Mouse (Mus musculus) lung, postnatal 36 days (tissue): ENCODE data around the gene Gm4881.
"Not testable (repeated sequence)": the region's sequence is repeated elsewhere in the genome, so short reads cannot be mapped to it uniquely, and the experiment has no call there.

Experiments
- DNase-seq: peaks from one replicate; pipeline ENCODE4 v3.0.0; 2022; ENCODE audit warnings: mixed read lengths

The Gm4881 gene

DNA sequence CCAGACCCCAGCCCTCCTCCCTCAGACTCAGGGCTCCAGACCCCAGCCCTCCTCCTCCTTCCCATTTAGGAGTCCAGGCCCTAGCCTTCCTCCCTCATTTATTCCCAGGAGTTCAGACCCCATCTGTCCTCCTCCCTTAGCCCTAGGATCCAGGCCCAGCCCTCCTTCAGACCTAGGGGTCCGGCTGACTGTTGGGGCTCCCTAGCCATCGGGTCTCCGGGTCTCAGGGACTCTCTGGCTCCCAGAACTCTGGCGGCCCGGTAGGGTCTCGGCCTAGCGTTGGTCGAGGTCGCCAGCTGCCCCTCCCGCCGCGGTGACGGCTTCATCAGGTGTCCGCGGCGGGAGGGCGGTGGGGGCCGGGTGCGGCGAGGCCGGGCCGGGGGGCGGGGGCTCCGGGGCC lies 9.7 kb upstream of the Gm4881 start:
- no peak for DNase-seq

DNA sequence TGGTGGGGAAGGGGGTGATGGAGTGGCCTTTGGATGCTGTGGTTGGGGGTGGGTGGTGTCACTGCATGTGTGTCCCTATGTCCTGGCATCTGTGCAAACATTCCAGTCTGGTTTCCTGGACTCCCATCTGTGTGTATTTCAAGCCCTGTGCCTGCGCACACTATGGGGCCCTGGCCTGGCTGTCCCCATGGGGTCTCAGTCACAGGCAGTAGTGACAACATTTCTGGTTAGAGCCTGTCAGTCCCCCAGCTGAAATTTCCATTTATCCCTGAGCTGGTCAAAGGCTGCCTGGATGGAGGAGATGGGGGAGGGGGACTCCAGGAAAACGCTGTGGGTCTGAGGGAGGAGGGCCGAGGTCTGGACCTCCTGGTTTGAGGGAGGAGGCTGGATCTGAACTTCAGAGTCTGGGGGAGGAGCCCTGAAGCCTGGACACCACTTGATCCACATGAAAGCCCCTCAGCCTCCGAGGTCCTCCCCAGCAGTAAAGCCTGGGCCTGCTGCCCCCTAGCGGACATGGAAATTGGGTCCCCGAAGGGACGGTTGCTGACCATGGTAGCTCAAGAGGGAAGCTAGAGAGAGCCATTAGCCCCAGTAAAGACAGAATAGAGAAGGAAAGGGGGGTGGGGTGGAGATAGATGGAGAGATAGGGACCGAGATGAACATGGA lies 5.8 kb upstream of the Gm4881 start:
- DNase-seq: peak; percentile 80

DNA sequence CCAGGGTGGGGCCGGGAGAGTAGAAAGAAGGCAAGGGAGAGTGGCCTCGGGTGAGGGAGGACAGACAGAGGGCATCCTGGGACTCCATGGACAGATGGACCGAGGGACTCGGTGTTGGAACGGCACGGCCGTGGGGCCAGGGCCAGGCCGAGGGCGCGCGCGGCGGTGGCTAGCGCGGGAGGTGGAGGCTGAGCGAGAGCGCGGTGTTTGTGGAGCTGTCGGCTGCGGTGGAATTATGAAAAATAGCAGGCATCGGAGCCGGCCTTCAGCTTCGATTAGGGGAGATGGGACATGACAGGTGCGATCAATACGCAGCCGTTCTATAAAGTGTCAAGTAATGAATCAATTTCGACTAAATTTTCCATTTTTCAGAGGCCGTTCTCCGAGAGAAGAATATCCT lies 4.5 kb upstream of the Gm4881 start:
- DNase-seq: no peak

DNA sequence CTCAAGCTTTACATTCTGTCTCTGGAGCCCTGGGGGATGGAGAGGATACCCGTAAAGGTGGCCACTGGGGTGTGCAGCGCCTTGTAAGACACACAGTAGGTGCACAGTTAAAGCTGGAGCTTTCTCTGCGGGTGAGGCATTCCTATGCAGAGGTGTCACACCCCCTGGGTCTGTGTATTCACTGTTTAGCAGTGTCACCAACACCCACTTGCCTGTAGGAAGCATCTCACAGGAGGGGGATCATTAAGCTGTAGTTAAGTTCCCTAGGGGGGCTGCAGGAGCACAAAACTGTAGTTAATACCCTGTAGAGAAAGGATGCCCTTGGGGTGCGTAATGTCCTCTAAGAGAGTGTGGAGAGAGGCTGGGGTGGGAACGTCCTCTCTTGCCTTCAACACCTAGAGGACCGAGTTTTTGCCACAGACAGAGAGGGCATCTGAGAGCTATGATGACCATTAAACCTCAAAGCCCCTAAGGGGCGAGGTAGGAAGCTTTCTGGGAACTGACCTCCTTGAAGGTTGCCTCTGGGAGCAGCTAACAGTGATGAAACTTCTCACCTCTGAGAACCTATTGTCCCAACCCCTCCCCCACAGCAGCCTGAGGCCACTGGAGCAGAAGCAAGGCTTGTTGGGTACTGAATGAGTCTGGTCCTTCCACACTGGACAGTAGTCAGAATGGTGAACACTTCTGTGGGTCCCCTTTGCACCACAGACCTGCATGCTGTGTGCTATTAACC lies 3.2 kb upstream of the Gm4881 start:
- DNase-seq: no peak

DNA sequence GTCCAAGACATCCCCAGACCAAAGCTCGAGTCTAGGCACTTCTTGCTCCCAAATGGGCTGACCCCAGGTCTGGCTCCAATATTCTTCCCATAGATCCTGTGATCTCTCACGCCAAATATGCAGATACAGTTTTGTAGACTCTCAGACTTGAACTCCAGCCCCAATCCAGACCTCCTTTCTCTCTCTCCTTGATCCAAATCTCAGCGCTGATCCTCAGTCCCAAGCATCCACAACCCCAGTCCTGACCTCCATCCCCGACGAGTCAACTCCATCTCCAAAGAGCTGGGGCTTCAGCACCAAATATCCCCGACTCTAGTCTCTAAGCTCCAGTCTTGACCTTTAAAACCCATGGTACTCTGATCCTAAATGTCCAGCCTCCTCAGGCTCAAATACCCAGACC lies 653 bp downstream of the Gm4881 start:
- DNase-seq: no peak

DNA sequence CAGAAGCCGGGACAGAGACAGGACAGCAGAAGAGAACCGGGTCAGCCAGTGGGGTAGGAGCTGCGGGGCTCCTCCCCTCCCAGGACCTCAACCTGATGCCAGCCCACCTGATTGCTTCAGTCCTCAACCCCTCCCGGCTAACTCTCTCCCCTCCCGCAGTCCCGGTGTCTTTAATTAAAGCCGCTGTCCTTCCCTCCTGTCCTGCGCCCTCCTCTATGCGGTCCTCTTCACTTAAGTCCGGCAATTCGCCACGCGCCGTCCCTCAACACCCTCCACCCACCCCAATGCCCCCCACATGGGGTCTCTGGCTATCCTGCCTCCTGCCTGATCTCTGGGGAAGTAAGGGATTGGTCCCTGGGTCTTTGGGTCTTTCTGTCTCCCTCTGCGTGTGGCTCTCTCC lies 12.6 kb downstream of the Gm4881 start:
- DNase-seq: no peak

DNA sequence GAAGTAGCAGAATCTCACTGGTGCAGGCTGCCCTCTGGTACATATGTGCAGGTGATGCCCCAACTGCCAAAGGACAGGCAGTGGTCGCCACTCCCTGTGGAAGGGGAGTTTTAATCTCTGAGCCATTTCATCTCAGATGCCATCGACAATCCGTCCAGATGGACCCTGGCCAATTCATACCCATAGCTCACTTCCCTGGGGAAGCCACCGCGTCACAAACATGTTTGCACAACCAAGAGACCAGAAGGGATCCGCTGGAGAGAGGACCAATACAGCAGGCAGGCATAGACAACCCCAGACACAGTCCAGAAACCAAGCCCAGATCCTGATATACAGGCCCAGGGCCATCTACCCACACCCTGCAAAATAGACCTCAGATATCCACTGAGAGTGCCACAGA lies 13.8 kb downstream of the Gm4881 start:
- DNase-seq: no peak

DNA sequence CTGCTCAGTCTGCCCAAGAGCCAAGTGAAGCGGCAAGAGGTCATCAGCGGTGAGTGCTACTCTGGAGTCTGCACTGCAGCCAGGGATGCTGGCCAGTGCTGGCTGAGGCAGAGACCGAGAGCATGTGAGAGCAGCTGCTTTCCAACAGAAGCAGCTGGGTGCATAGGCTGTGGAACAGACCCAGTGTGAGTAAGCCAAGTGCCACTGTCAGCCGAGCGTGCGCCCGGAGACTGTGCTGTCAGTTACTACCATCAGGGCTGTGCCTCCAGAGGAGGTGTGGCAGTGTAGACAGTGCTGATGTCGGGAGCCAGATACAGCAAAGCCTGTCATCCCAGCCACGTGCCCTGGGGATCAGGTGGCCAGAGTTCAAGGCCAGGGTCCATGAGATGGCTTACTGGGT lies 24.6 kb downstream of the Gm4881 start:
- DNase-seq: no peak

DNA sequence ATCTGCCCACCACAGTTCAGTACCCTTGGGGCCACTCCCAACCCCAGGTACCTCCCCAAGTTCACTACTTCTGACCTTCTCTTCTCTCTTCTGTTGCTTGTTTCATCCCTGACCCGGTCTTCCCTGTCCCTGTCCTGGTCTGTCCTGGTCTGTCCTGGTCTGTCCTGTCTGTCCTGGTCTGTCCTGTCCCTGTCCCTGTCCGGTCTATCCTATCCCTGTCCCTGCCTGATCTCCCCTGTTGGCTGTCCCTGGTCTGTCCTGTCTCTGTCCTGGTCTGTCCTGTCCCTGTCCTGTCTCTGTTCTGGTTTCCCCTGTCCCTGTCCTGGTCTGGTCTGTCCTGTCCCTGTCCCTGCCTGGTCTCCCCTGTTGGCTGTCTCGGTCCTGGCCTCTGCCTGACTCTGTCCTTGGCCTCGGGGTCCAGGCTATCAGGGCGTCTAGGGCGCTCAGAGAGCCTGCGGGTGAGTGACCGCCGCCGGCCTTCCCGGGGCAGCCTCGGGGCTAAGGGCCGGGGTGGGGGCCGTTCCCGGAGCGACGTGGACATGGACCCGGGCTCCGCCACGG lies 25.5 kb downstream of the Gm4881 start:
- no peak for DNase-seq

DNA sequence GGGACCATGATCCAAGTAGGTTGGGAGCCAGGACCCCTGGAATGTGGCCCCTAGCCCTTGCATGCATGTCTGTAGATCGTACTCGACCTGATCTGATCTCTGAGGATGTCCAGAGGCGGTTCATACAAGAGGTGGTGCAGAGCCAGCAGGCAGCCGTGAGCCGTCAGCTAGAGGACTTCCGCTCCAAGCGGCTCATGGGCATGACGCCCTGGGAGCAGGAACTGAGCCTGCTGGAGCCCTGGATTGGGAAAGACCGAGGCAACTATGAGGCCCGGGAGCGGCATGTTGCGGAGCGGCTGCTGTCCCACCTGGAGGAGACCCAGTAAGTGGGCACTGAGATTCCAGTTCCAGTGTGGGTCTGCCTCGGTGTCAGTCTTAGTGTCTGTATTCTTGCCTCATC lies 31.8 kb downstream of the Gm4881 start:
- no peak for DNase-seq

DNA sequence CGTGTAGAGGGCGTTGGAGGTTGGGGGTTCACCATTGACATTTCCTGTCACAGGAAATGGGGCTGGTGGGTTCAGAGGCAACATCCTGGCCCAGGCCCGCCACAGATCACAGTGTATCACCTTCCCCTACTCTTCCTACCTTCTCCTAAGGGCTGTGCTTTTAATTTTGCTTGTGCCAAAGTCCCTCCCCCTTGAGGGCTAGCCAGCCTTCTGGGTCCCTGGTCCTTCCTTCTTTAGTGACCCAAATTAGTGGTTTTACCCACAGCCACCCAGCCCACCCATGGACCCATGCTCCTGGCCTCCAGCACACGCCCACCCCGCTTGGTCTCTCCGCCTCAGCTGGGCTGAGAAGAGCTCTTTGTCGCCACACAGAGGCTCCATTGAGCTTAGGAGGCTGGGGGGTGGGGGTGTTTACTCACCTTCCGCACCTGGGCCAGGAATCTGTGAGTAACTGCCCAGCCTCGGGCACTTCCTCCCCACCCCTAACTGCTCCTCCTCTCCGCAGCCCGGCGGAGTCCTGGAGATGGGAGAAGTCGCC lies 37.0 kb downstream of the Gm4881 start:
- peak; percentile 84 for DNase-seq

DNA sequence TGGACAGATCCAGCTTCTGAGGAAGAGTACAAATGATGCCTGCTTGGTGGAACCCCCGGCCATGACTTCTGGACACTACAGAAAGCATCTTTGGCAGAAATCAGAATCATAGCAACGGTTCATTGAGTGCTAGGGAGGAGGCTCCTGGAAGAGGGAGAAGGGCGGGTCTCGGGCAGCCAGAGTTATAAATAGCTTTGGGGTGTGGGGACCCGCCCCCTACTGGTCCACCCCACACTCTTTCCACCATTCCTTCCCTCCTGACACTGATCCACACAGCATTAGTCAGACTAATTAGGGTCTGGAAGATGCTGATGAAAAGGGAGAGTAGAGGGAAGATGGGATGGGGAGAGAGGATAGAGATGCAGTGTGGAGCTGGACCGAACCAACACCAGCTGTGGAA lies 37.7 kb downstream of the Gm4881 start:
- no peak for DNase-seq

DNA sequence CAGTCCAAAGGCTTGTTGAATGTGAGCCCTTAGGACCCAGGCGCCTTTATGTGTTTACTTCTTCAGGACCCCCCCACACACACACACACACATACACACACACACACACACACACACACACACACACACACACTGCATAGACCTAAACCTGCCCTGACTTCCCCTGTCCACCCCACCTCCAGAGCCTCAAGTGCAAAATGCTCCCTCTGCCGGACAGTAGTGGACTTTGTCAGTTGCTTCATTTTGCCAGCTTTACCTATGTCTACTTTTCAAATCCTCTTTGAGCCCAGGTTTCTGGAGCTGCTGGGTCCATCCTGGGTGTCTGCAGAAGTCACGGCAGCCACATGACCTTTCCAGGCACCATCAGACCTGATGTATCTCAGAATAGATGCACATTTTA lies 39.4 kb downstream of the Gm4881 start:
- DNase-seq: peak; percentile 82

DNA sequence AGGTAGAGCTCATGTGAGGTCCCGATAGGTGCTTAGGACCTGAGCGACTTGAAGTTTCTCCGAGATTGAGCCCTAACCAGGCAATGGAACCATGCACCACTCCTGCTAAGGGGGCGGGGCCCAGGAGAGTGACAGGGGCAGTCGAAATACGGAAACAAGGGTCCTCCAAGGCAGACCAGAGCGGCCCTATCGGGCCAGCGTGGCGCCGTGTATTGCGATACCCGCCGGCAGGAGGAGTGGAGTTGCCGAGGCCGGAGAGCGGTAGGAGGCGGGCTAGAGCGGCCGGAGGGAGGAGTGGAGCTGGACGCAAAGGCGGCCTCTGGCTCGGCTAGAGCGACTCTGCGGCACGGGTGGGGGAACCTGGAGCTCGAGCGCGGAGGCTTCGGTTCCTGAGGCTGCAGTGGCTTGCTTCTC lies 40.2 kb downstream of the Gm4881 start:
- DNase-seq: peak; percentile 99

DNA sequence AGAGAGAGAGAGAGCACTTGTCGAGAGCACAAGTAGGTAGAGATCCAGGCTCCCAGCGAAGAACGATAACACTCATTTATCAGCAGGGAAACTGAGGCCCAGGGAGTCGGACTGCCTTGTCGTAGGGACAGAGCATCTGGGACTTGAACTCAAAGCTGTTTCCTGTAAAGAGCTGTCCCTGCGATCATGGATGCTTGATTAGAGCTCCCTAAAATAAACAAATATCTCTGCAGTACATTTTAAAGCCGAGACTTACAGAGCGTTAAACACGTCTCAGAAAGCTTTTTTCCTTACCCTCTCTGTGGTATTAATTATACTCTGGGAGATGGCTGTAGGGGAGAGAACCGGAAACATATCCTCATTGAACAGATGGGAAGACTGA lies 40.9 kb downstream of the Gm4881 start:
- DNase-seq: no peak

DNA sequence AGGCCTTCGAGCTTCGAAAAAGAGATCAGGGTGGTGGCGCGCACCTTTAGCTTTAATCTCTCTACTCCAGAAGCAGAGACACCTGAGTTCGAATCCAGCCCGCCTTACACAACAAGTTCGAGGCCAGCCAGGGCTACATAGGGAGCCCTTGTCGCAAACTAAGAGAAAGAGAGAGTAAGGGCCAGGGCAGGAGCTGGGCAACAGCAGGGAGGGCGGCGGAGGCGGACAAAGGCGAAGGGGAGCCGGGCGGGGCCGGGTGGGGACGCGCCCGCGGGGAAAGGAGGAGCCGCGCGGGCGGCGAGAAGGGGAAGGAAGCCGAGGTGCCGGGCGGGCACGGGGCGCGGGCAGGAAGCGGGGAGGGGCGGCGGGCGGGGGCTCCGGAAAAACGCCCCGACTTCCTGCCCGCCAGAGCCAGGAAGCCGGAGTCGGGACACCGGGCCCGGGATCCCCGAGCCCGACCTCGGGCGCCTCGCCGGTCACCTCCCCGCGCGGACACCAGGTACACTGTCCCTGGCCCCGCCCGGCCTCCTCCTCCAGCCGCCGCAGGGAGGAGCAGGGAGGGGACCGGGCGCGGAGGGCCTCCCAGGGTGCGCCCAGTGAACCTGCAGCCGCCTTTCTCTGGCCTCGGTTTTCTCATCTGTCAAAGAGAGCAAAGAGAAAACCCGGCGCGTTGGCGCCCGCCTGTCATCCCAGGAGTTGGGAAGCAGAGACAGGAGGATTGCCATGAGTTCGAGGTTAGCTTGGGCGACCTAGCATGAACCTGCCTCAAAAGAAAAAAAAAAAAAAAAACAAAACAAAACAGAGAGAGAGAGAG lies 41.5 kb downstream of the Gm4881 start, which contains the start of gene Arhgef1:
Gene Arhgef1, plus strand, starts transcription at position 283 of the 814 bp plus-strand sequence.
- DNase-seq: peak; percentile 80

DNA sequence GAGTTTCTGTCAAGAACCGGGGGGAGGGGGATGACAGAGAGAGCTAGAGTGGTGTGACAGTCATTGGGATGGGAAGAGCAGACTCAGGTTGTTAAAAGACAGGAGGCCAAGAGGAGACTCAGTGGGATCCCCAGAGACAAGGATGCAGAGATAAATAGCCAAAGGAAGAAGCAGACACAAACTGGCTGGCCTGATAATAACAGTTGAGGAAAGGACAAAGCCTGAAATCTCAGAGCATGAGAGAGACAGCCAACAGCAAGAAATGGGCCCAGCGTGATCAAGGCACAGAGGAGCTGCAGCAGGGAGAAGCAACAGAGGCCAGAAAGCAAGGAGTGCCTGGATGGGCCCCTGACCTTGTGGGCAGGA lies 42.0 kb downstream of the Gm4881 start:
- DNase-seq: no peak

DNA sequence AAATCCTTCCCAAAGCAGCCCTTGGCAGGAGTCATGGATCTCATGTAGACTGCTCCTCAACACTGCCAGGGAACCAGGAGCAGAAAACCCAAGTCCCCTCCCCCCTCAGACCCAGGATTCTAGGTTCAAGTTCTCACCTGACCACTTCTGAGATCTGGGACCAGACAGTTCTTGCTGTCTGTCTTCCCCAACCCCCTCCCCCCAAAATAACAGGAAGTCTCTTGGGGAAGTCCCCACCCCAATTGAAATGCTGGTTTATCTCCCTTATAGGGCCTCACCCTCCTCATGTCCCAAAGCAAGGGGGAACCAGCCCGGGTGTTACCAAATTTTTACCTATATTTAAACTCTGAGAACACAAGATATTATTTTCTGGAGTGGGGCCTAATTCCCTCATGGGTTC lies 42.5 kb downstream of the Gm4881 start:
- DNase-seq: peak; percentile 42

DNA sequence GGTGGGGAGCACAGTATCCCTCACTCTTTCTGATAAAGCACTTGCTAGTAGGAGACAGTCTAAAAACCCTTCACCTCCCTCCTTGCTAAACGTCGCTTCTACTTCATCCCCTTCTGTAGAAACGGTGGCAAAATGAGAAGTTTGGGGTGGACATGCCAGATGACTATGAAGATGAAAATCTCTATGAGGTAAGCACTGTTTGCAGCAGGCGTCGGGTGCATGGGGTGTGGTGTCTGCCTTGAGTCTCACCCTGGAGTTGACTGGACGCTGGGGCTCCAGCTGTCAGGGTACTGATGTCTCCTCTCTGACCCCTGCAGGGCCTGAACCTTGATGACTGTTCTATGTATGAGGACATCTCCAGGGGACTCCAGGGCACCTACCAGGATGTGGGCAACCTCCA lies 43.2 kb downstream of the Gm4881 start:
- no peak for DNase-seq

DNA sequence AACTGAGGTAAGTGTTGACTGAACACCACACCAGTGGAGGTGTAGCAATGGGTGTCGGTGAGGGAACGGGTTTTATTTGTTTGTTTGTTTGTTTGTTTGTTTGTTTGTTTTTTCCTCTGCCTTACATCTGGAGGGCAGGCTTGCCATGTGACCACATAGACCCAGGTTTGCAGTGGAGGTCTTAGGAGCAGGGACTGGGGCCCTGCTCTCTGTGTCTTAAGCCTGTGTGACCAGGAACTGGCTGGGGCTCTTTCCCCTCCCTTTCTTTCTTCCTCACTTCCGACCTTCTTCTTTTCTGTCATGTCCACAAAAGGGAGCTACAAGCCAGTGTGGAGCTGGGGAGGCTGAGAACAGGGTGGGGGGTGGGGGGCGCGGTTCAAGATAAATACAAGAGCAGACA lies 46.3 kb downstream of the Gm4881 start:
- DNase-seq: no peak

DNA sequence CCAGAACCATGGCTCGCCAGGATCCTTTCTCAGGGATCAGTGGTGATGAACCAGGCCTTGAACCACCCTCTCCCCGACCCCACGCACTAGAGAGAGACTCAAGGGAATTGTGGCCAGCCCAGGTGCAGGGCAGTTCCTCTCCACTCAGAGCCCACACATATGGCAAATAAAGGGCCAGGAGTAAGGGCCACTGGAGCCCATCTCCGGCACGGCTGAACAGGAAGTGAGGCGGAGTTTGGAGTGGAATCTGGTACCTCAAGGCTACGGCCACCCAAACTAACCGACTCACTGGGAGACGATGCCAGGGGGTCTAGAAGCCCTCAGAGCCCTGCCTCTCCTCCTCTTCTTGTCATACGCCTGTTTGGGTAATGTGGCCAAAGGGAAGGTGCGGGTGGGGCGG lies 47.1 kb downstream of the Gm4881 start, which contains the start of gene Cd79a:
Gene Cd79a, plus strand, starts transcription at position 158 of the 400 bp plus-strand sequence.
- DNase-seq: peak; percentile 34

DNA sequence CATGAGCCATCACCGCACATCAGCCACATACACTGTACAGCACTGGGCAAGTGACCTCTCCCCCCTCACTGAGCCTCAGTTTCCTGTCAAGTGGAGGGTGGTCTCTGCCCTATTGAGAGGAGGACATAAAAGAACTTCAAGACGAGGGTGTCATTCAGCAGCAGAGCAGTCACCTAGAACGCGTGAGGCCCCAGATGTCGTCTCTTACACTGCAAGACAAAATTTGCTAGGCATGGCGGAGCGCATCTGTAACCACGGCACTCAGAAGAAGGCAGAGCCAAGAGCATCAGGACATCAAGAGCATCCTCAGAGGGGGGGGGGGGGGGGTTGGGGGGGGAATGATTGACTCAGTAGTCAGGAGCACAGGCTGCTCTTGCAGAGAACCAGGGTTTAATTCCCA lies 48.0 kb downstream of the Gm4881 start:
- DNase-seq: no peak

DNA sequence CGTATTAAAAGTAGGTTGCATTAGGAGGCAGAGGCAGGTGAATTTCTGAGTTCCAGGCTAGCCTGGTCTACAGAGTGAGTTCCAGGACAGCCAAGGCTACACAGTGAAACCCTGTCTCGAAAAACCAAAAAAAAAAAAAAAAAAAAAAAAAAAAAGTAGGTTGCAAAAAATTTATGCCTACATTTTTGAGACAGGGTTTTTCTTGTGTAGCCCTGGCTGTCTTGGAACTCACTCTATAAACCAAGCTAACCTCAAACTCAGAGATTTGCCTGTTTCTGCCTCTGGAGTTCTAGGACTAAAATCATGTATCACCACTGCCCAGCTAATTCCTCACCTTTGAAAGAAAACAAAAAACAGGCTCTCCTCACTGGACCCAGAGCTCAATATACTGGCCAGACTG lies 48.5 kb downstream of the Gm4881 start:
- not testable (repeated sequence) for DNase-seq
